Mouse (Mus musculus) liver, embryonic 13.5 days (tissue): Measurements from ENCODE around the gene Svs6. TPM values are rescaled to one million over a fixed set of nuclear protein-coding genes. Genes with fewer than 3 reads are reported as not detected.
"Not testable (repeated sequence)": the region's sequence is repeated elsewhere in the genome, so short reads cannot be mapped to it uniquely, and the experiment has no call there.

Experiments
- ATAC-seq: fragments of 200-750 bp; cut with Nextera tagmentation; 2 replicates; pipeline ENCODE4 v1.8.0; 2017; ENCODE audit warnings: low read depth, mild to moderate bottlenecking, moderate number of reproducible peaks, moderate library complexity
- DNase-seq: peaks from one replicate; pipeline ENCODE4 v3.0.0; 2022
- H3K27ac ChIP-seq: fragments of 300-500 bp; sonication (generic); 2 replicates; pipeline ENCODE4 v1.5.1; 2015; ENCODE audit warnings: moderate library complexity, mild to moderate bottlenecking, inconsistent platforms
- H3K27me3 ChIP-seq: fragments of 300-500 bp; sonication (generic); 2 replicates; pipeline ENCODE4 v1.6.1; 2015; ENCODE audit warnings: mild to moderate bottlenecking, inconsistent platforms
- H3K36me3 ChIP-seq: fragments of 300-500 bp; sonication (generic); 2 replicates; pipeline ENCODE4 v1.6.1; 2015; ENCODE audit warnings: mild to moderate bottlenecking, inconsistent platforms
- H3K4me1 ChIP-seq: fragments of 300-500 bp; sonication (generic); replicated peaks from 2 replicates; pipeline ENCODE4 v1.6.1; 2015; ENCODE audit warnings: inconsistent platforms
- H3K4me2 ChIP-seq: fragments of 300-500 bp; sonication (generic); 2 replicates; pipeline ENCODE4 v1.6.1; 2015; ENCODE audit warnings: inconsistent platforms, mild to moderate bottlenecking, moderate library complexity
- H3K4me3 ChIP-seq: fragments of 300-500 bp; sonication (generic); replicated peaks from 2 replicates; pipeline ENCODE4 v1.5.1; 2015; ENCODE audit warnings: mild to moderate bottlenecking, inconsistent platforms
- H3K9ac ChIP-seq: fragments of 300-500 bp; sonication (generic); 2 replicates; pipeline ENCODE4 v1.6.1; 2015; ENCODE audit warnings: mild to moderate bottlenecking, inconsistent platforms
- H3K9me3 ChIP-seq: fragments of 300-500 bp; sonication (generic); replicated peaks from 2 replicates; pipeline ENCODE4 v1.6.1; 2016; ENCODE audit warnings: inconsistent platforms
- WGBS: fragments of 180-500 bp; shearing (Covaris S2); methylation state at CpG from one replicate; pipeline ENCODE4 v1.1.7; 2015; ENCODE audit not compliant: insufficient replicate concordance; 5-methylcytosine and 5-hydroxymethylcytosine counted together
- polyA plus RNA-seq: library from polyadenylated mRNA; unstranded; fragments of >200 nt; fragmentation: Nextera tagmentation; extraction: Ambion mirVana; gene quantifications from 2 replicates; pipeline ENCODE4 v1.2.1, GENCODE M21; 2015

Gene Svs6
- not detected in 2 replicates for polyA plus RNA-seq

- not testable (repeated sequence) for H3K27me3 ChIP-seq, ATAC-seq, DNase-seq, H3K4me2 ChIP-seq, H3K36me3 ChIP-seq, H3K4me1 ChIP-seq, H3K4me3 ChIP-seq, H3K9me3 ChIP-seq, H3K27ac ChIP-seq, H3K9ac ChIP-seq
- WGBS, result 53% methylated on average over 1 of the region's 1 CpGs
Observed at GRCm38 (mm10) chr2:164316451-164316850, at the start of gene Svs6. Gene Svs6, plus strand, starts transcription at chr2:164316751.

- ATAC-seq, result no peak
- WGBS, result 75% methylated on average over 4 of the region's 4 CpGs
- Histone ChIP-seq H3K27me3 (no peaks in the 10 kb centered on the region), H3K4me1 (no peaks in the 10 kb centered on the region), H3K27ac (no peak within 1 kb of the TSS), H3K4me2 (no peak within 1 kb of the TSS), H3K36me3 (no peaks in the 10 kb centered on the region), H3K9ac (no peak within 1 kb of the TSS), H3K9me3 (no peaks in the 10 kb centered on the region), H3K4me3 (no peak within 1 kb of the TSS)
- no peak for DNase-seq
Observed at GRCm38 (mm10) chr2:164278359-164278758, 38.2 kb upstream of the Svs6 start, which contains the start of gene Svs4. Gene Svs4, minus strand, starts transcription at chr2:164278459.

GRCm38 (mm10) chr2:164288968-164289367, 27.6 kb upstream of the Svs6 start, which contains the start of gene Svs3a:
Gene Svs3a, plus strand, starts transcription at chr2:164289268.
- not testable (repeated sequence) for DNase-seq, H3K9me3 ChIP-seq, H3K4me3 ChIP-seq, H3K27ac ChIP-seq, H3K9ac ChIP-seq, ATAC-seq, H3K4me1 ChIP-seq, H3K36me3 ChIP-seq, H3K27me3 ChIP-seq, H3K4me2 ChIP-seq
- 58% methylated on average over 1 of the region's 1 CpGs for WGBS

- Histone ChIP-seq H3K27me3 (no peaks in the 10 kb centered on the region), H3K4me3 (no peak overlapping the region), H3K27ac (no peak overlapping the region), H3K36me3 (no peaks in the 10 kb centered on the region), H3K4me2 (no peak overlapping the region), H3K4me1 (no peaks in the 10 kb centered on the region), H3K9ac (no peak overlapping the region), H3K9me3 (no peaks in the 10 kb centered on the region)
- ATAC-seq (no peak), DNase-seq (no peak)
- 68% methylated on average over 5 of the region's 5 CpGs for WGBS
Observed at GRCm38 (mm10) chr2:164312599-164312998, 4.0 kb upstream of the Svs6 start.

GRCm38 (mm10) chr2:164315460-164315859, 1.1 kb upstream of the Svs6 start:
- H3K4me2 ChIP-seq, H3K9ac ChIP-seq, H3K9me3 ChIP-seq, ATAC-seq, DNase-seq, H3K4me1 ChIP-seq, H3K27ac ChIP-seq, H3K36me3 ChIP-seq, H3K27me3 ChIP-seq, H3K4me3 ChIP-seq: not testable (repeated sequence)

- Histone ChIP-seq H3K4me2 (no peak overlapping the region), H3K27ac (no peak overlapping the region), H3K4me1 (no peaks in the 10 kb centered on the region), H3K27me3 (no peaks in the 10 kb centered on the region), H3K9ac (no peak overlapping the region), H3K36me3 (no peaks in the 10 kb centered on the region), H3K9me3 (no peaks in the 10 kb centered on the region), H3K4me3 (no peak overlapping the region)
- ATAC-seq (no peak), DNase-seq (no peak)
- WGBS, result 68% methylated on average over 6 of the region's 6 CpGs
Observed at GRCm38 (mm10) chr2:164320983-164321382, 4.4 kb downstream of the Svs6 start.

GRCm38 (mm10) chr2:164332440-164332839, 15.9 kb downstream of the Svs6 start, which contains the start of gene Svs5:
Gene Svs5, plus strand, starts transcription at chr2:164332740.
- not testable (repeated sequence) for H3K27ac ChIP-seq, H3K9ac ChIP-seq, H3K4me3 ChIP-seq, H3K36me3 ChIP-seq, H3K27me3 ChIP-seq, DNase-seq, H3K4me1 ChIP-seq, ATAC-seq, H3K4me2 ChIP-seq, H3K9me3 ChIP-seq
- 29% methylated on average over 3 of the region's 3 CpGs for WGBS

- not testable (repeated sequence) for H3K9ac ChIP-seq, H3K9me3 ChIP-seq, H3K27me3 ChIP-seq, H3K4me1 ChIP-seq, H3K4me2 ChIP-seq, H3K4me3 ChIP-seq, H3K27ac ChIP-seq, H3K36me3 ChIP-seq, DNase-seq, ATAC-seq
- WGBS, result 94% methylated on average over 1 of the region's 1 CpGs
Observed at GRCm38 (mm10) chr2:164343732-164344131, 27.2 kb downstream of the Svs6 start.

- H3K4me1 ChIP-seq, ATAC-seq, H3K4me2 ChIP-seq, H3K36me3 ChIP-seq, H3K27ac ChIP-seq, H3K9ac ChIP-seq, H3K27me3 ChIP-seq, H3K4me3 ChIP-seq, H3K9me3 ChIP-seq, DNase-seq: not testable (repeated sequence)
Observed at GRCm38 (mm10) chr2:164347697-164348096, 31.1 kb downstream of the Svs6 start.

GRCm38 (mm10) chr2:164348980-164349379, 32.4 kb downstream of the Svs6 start:
- no peak overlapping the region for H3K27ac ChIP-seq
- ATAC-seq (no peak), DNase-seq (no peak)
- WGBS, result 76% methylated on average over 3 of the region's 3 CpGs
- H3K9ac ChIP-seq, result no peak overlapping the region
- no peaks in the 10 kb centered on the region for H3K36me3 ChIP-seq
- no peaks in the 10 kb centered on the region for H3K27me3 ChIP-seq
- H3K4me3 ChIP-seq, result no peak overlapping the region
- H3K9me3 ChIP-seq, result no peaks in the 10 kb centered on the region
- H3K4me1 ChIP-seq, result no peaks in the 10 kb centered on the region
- no peak overlapping the region for H3K4me2 ChIP-seq

GRCm38 (mm10) chr2:164352697-164353096, 36.1 kb downstream of the Svs6 start:
- H3K9me3 ChIP-seq, result no peaks in the 10 kb centered on the region
- H3K27ac ChIP-seq, result no peak overlapping the region
- no peak overlapping the region for H3K4me2 ChIP-seq
- no peaks in the 10 kb centered on the region; the same call in 1 of the 2 replicates for H3K27me3 ChIP-seq
- 61% methylated on average over 3 of the region's 3 CpGs for WGBS
- H3K36me3 ChIP-seq, result no peaks in the 10 kb centered on the region
- no peak for ATAC-seq
- H3K4me3 ChIP-seq, result no peak overlapping the region
- no peak overlapping the region for H3K9ac ChIP-seq
- no peak for DNase-seq
- H3K4me1 ChIP-seq, result no peaks in the 10 kb centered on the region

GRCm38 (mm10) chr2:164353356-164353755, 36.8 kb downstream of the Svs6 start:
- ATAC-seq (no peak), DNase-seq (no peak)
- Histone ChIP-seq H3K36me3 (no peaks in the 10 kb centered on the region), H3K4me3 (no peak overlapping the region), H3K4me1 (no peaks in the 10 kb centered on the region), H3K9me3 (no peaks in the 10 kb centered on the region), H3K4me2 (no peak overlapping the region), H3K9ac (no peak overlapping the region), H3K27me3 (no peaks in the 10 kb centered on the region; the same call in 1 of the 2 replicates), H3K27ac (no peak overlapping the region)
- 72% methylated on average over 11 of the region's 11 CpGs for WGBS
